Mouse (Mus musculus) heart, embryonic 10.5 days (tissue): ENCODE data around the gene Col4a2. TPM values are rescaled to one million over a fixed set of nuclear protein-coding genes. Genes with fewer than 3 reads are reported as not detected.

ENCODE experiments used
- DNase-seq: peaks from one replicate; pipeline ENCODE4 v3.0.0-alpha.2; 2017; ENCODE audit warnings: low spot score
- H3K27ac ChIP-seq: fragments of 300-500 bp; sonication (generic); 2 replicates; pipeline ENCODE4 v1.5.1; 2016; ENCODE audit warnings: mild to moderate bottlenecking
- H3K27me3 ChIP-seq: fragments of 300-500 bp; sonication (generic); 2 replicates; pipeline ENCODE4 v1.6.1; 2016; ENCODE audit warnings: mild to moderate bottlenecking; ENCODE audit not compliant: poor library complexity, insufficient read depth, severe bottlenecking
- H3K36me3 ChIP-seq: fragments of 300-500 bp; sonication (generic); 2 replicates; pipeline ENCODE4 v1.6.1; 2016; ENCODE audit warnings: mild to moderate bottlenecking, moderate library complexity
- H3K4me1 ChIP-seq: fragments of 300-500 bp; sonication (generic); 2 replicates; pipeline ENCODE4 v1.6.1; 2016; ENCODE audit warnings: mild to moderate bottlenecking
- H3K4me3 ChIP-seq: fragments of 300-500 bp; sonication (generic); 2 replicates; pipeline ENCODE4 v1.5.1; 2016; ENCODE audit warnings: mild to moderate bottlenecking, moderate library complexity
- H3K9me3 ChIP-seq: fragments of 300-500 bp; sonication (generic); 2 replicates; pipeline ENCODE4 v1.6.1; 2016; ENCODE audit warnings: mild to moderate bottlenecking, moderate library complexity
- WGBS: fragments of 180-500 bp; shearing (Covaris S2); methylation state at CpG from one replicate; pipeline ENCODE4 v1.1.7; 2016; 5-methylcytosine and 5-hydroxymethylcytosine counted together
- polyA plus RNA-seq: library from polyadenylated mRNA; unstranded; fragments of >200 nt; fragmentation: Nextera tagmentation; extraction: Ambion mirVana; gene quantifications from 2 replicates; pipeline ENCODE4 v1.2.1, GENCODE M21; 2016

Gene Col4a2
- polyA plus RNA-seq, 1 experiment from 2014 or later, result 54.9 TPM

- Histone ChIP-seq H3K9me3 (no peaks in the 10 kb centered on the region), H3K4me3 (no peak overlapping the region; the same call in 1 of the 2 replicates), H3K27me3 (no peaks in the 10 kb centered on the region), H3K27ac (peak overlapping the region; percentile 60), H3K36me3 (peaks cover 10% of the 10 kb centered on the region; the same call in 1 of the 2 replicates), H3K4me1 (peaks cover 90% of the 10 kb centered on the region)
- 52% methylated on average over 20 of the region's 20 CpGs for WGBS
- no peak for DNase-seq
These were observed 33.2 kb upstream of the Col4a2 start for GRCm38 (mm10) chr8:11279296-11279826.

- H3K27ac ChIP-seq, result no peak overlapping the region
- no peak overlapping the region for H3K4me3 ChIP-seq
- H3K27me3 ChIP-seq, result no peaks in the 10 kb centered on the region
- H3K36me3 ChIP-seq, result peaks cover 10% of the 10 kb centered on the region; the same call in 1 of the 2 replicates
- peaks cover 87% of the 10 kb centered on the region for H3K4me1 ChIP-seq
- WGBS, result 79% methylated on average over 10 of the region's 10 CpGs
- DNase-seq, result no peak
- H3K9me3 ChIP-seq, result no peaks in the 10 kb centered on the region
These were observed 31.8 kb upstream of the Col4a2 start for GRCm38 (mm10) chr8:11280721-11281268.

- peak overlapping the region; percentile 33; the same call in 1 of the 2 replicates for H3K27ac ChIP-seq
- WGBS, result 75% methylated on average over 10 of the region's 10 CpGs
These were observed 30.5 kb upstream of the Col4a2 start for GRCm38 (mm10) chr8:11282139-11282538.

GRCm38 (mm10) chr8:11282696-11283095 lies 29.9 kb upstream of the Col4a2 start:
- H3K27ac ChIP-seq, result 0 out of 2 replicates have a peak overlapping the region, but pooled peaks have one; percentile 33
- H3K36me3 ChIP-seq, result peaks cover 10% of the 10 kb centered on the region; the same call in 1 of the 2 replicates
- WGBS, result 82% methylated on average over 7 of the region's 7 CpGs
- no peaks in the 10 kb centered on the region for H3K9me3 ChIP-seq
- no peaks in the 10 kb centered on the region for H3K27me3 ChIP-seq
- no peak overlapping the region for H3K4me3 ChIP-seq
- no peak for DNase-seq
- H3K4me1 ChIP-seq, result peaks cover 81% of the 10 kb centered on the region

More at GRCm38 (mm10) chr8:11282139-11282538, 30.5 kb upstream of the Col4a2 start:
- H3K27me3 ChIP-seq, result no peaks in the 10 kb centered on the region
- peaks cover 10% of the 10 kb centered on the region; the same call in 1 of the 2 replicates for H3K36me3 ChIP-seq
- DNase-seq, result no peak
- peaks cover 82% of the 10 kb centered on the region for H3K4me1 ChIP-seq
- H3K4me3 ChIP-seq, result no peak overlapping the region
- no peaks in the 10 kb centered on the region for H3K9me3 ChIP-seq

- Histone ChIP-seq H3K36me3 (peaks cover 10% of the 10 kb centered on the region; the same call in 1 of the 2 replicates), H3K27ac (peak overlapping the region; percentile 73), H3K9me3 (no peaks in the 10 kb centered on the region), H3K4me3 (no peak overlapping the region), H3K4me1 (peaks cover 81% of the 10 kb centered on the region), H3K27me3 (no peaks in the 10 kb centered on the region)
- DNase-seq, result no peak
- 59% methylated on average over 10 of the region's 10 CpGs for WGBS
These were observed 29.4 kb upstream of the Col4a2 start for GRCm38 (mm10) chr8:11283217-11283616.

GRCm38 (mm10) chr8:11285437-11285836 lies 27.2 kb upstream of the Col4a2 start:
- peaks cover 10% of the 10 kb centered on the region; the same call in 1 of the 2 replicates for H3K36me3 ChIP-seq
- no peak overlapping the region for H3K27ac ChIP-seq
- H3K4me3 ChIP-seq, result no peak overlapping the region
- no peaks in the 10 kb centered on the region for H3K27me3 ChIP-seq
- no peak for DNase-seq
- peaks cover 75% of the 10 kb centered on the region for H3K4me1 ChIP-seq
- no peaks in the 10 kb centered on the region for H3K9me3 ChIP-seq
- 64% methylated on average over 4 of the region's 4 CpGs for WGBS

- Histone ChIP-seq H3K36me3 (peaks cover 4% of the 10 kb centered on the region; the same call in 1 of the 2 replicates), H3K9me3 (no peaks in the 10 kb centered on the region), H3K4me3 (no peak overlapping the region), H3K4me1 (peaks cover 68% of the 10 kb centered on the region), H3K27me3 (no peaks in the 10 kb centered on the region), H3K27ac (no peak overlapping the region)
- 63% methylated on average over 3 of the region's 3 CpGs for WGBS
- no peak for DNase-seq
These were observed 25.5 kb upstream of the Col4a2 start for GRCm38 (mm10) chr8:11287139-11287538.

- Histone ChIP-seq H3K36me3 (peaks cover 7% of the 10 kb centered on the region; the same call in 1 of the 2 replicates), H3K4me1 (peaks cover 57% of the 10 kb centered on the region), H3K27me3 (no peaks in the 10 kb centered on the region), H3K4me3 (no peak overlapping the region), H3K27ac (no peak overlapping the region), H3K9me3 (no peaks in the 10 kb centered on the region)
- WGBS, result 66% methylated on average over 6 of the region's 6 CpGs
- DNase-seq, result no peak
These were observed 24.3 kb upstream of the Col4a2 start for GRCm38 (mm10) chr8:11288286-11288685.

GRCm38 (mm10) chr8:11290533-11290932 lies 22.1 kb upstream of the Col4a2 start:
- Histone ChIP-seq H3K27ac (no peak overlapping the region), H3K9me3 (no peaks in the 10 kb centered on the region), H3K4me1 (peaks cover 52% of the 10 kb centered on the region), H3K27me3 (no peaks in the 10 kb centered on the region), H3K4me3 (no peak overlapping the region), H3K36me3 (peaks cover 10% of the 10 kb centered on the region; the same call in 1 of the 2 replicates)
- 7% methylated on average over 1 of the region's 1 CpGs for WGBS
- no peak for DNase-seq

GRCm38 (mm10) chr8:11292611-11293010 lies 20.0 kb upstream of the Col4a2 start:
- no peak overlapping the region for H3K4me3 ChIP-seq
- peaks cover 64% of the 10 kb centered on the region for H3K4me1 ChIP-seq
- no peaks in the 10 kb centered on the region for H3K9me3 ChIP-seq
- DNase-seq, result no peak
- peaks cover 10% of the 10 kb centered on the region; the same call in 1 of the 2 replicates for H3K36me3 ChIP-seq
- H3K27me3 ChIP-seq, result no peaks in the 10 kb centered on the region
- WGBS, result 55% methylated on average over 3 of the region's 3 CpGs
- H3K27ac ChIP-seq, result no peak overlapping the region

- Histone ChIP-seq H3K4me1 (peaks cover 66% of the 10 kb centered on the region), H3K36me3 (peaks cover 10% of the 10 kb centered on the region; the same call in 1 of the 2 replicates), H3K4me3 (no peak overlapping the region), H3K27ac (peak overlapping the region; percentile 73), H3K9me3 (no peaks in the 10 kb centered on the region), H3K27me3 (no peaks in the 10 kb centered on the region)
- no peak for DNase-seq
- 84% methylated on average over 10 of the region's 10 CpGs for WGBS
These were observed 16.2 kb upstream of the Col4a2 start for GRCm38 (mm10) chr8:11296282-11296943.

- DNase-seq, result no peak
- WGBS, result 57% methylated on average over 8 of the region's 8 CpGs
- H3K9me3 ChIP-seq, result no peaks in the 10 kb centered on the region
- peaks cover 17% of the 10 kb centered on the region; the same call in 1 of the 2 replicates for H3K36me3 ChIP-seq
- H3K4me1 ChIP-seq, result peaks cover 66% of the 10 kb centered on the region
- H3K4me3 ChIP-seq, result no peak overlapping the region
- H3K27me3 ChIP-seq, result no peaks in the 10 kb centered on the region
- H3K27ac ChIP-seq, result peak overlapping the region; percentile 73
These were observed 15.3 kb upstream of the Col4a2 start for GRCm38 (mm10) chr8:11297141-11297838.
